Mouse (Mus musculus) liver, embryonic 15.5 days (tissue): ENCODE measurements around the gene Gm17175. TPM values are rescaled to one million over a fixed set of nuclear protein-coding genes. Genes with fewer than 3 reads are reported as not detected.
"Not testable (repeated sequence)": the region's sequence is repeated elsewhere in the genome, so short reads cannot be mapped to it uniquely, and the experiment has no call there.

Experiments
- ATAC-seq: fragments of 200-750 bp; cut with Nextera tagmentation; 2 replicates; pipeline ENCODE4 v1.8.0; 2017; ENCODE audit warnings: moderate number of reproducible peaks, mild to moderate bottlenecking, moderate library complexity; ENCODE audit not compliant: insufficient read depth
- H3K27ac ChIP-seq: fragments of 300-500 bp; sonication (generic); replicated peaks from 2 replicates; pipeline ENCODE4 v1.5.1; 2015; ENCODE audit warnings: mild to moderate bottlenecking, inconsistent platforms
- H3K27me3 ChIP-seq: fragments of 300-500 bp; sonication (generic); 2 replicates; pipeline ENCODE4 v1.6.1; 2015; ENCODE audit warnings: mild to moderate bottlenecking, inconsistent platforms
- H3K36me3 ChIP-seq: fragments of 300-500 bp; sonication (generic); replicated peaks from 2 replicates; pipeline ENCODE4 v1.6.1; 2015; ENCODE audit warnings: moderate library complexity, mild to moderate bottlenecking, inconsistent platforms
- H3K4me1 ChIP-seq: fragments of 300-500 bp; sonication (generic); replicated peaks from 2 replicates; pipeline ENCODE4 v1.6.1; 2015; ENCODE audit warnings: inconsistent platforms
- H3K4me2 ChIP-seq: fragments of 300-500 bp; sonication (generic); 2 replicates; pipeline ENCODE4 v1.6.1; 2015; ENCODE audit warnings: moderate library complexity, mild to moderate bottlenecking, inconsistent platforms
- H3K4me3 ChIP-seq: fragments of 300-500 bp; sonication (generic); replicated peaks from 2 replicates; pipeline ENCODE4 v1.5.1; 2015; ENCODE audit warnings: mild to moderate bottlenecking, inconsistent platforms
- H3K9ac ChIP-seq: fragments of 300-500 bp; sonication (generic); 2 replicates; pipeline ENCODE4 v1.6.1; 2015; ENCODE audit warnings: moderate library complexity, mild to moderate bottlenecking, inconsistent platforms
- H3K9me3 ChIP-seq: fragments of 300-500 bp; sonication (generic); replicated peaks from 2 replicates; pipeline ENCODE4 v1.6.1; 2016; ENCODE audit warnings: inconsistent platforms
- WGBS: fragments of 180-500 bp; shearing (Covaris S2); methylation state at CpG from one replicate; pipeline ENCODE4 v1.1.7; 2015; ENCODE audit warnings: mixed read lengths; ENCODE audit not compliant: insufficient replicate concordance; 5-methylcytosine and 5-hydroxymethylcytosine counted together
- polyA plus RNA-seq: library from polyadenylated mRNA; unstranded; fragments of >200 nt; fragmentation: Nextera tagmentation; extraction: Ambion mirVana; gene quantifications from 2 replicates; pipeline ENCODE4 v1.2.1, GENCODE M21; 2015

Gene Gm17175
- not detected in 2 replicates for polyA plus RNA-seq

GRCm38 (mm10) chr14:51573963-51574362, at the start of gene Gm17175:
Gene Gm17175, minus strand, starts transcription at chr14:51574063.
- H3K4me3 ChIP-seq, H3K27me3 ChIP-seq, H3K27ac ChIP-seq, H3K9ac ChIP-seq, H3K9me3 ChIP-seq, H3K4me2 ChIP-seq, H3K36me3 ChIP-seq, H3K4me1 ChIP-seq, ATAC-seq: not testable (repeated sequence)
- WGBS: 59% methylated on average over 2 of the region's 2 CpGs

GRCm38 (mm10) chr14:51611210-51611609, 37.3 kb upstream of the Gm17175 start, which contains the start of gene Gm17078:
Gene Gm17078, minus strand, starts transcription at chr14:51611310.
- no peaks in the 10 kb centered on the region for H3K4me1 ChIP-seq
- H3K4me3 ChIP-seq: no peak within 1 kb of the TSS
- H3K27me3 ChIP-seq: no peaks in the 10 kb centered on the region
- no peaks in the 10 kb centered on the region for H3K9me3 ChIP-seq
- no peak within 1 kb of the TSS for H3K4me2 ChIP-seq
- H3K36me3 ChIP-seq: no peaks in the 10 kb centered on the region
- no peak for ATAC-seq
- H3K27ac ChIP-seq: no peak within 1 kb of the TSS
- no peak within 1 kb of the TSS for H3K9ac ChIP-seq
- 52% methylated on average over 1 of the region's 1 CpGs for WGBS

DNA sequence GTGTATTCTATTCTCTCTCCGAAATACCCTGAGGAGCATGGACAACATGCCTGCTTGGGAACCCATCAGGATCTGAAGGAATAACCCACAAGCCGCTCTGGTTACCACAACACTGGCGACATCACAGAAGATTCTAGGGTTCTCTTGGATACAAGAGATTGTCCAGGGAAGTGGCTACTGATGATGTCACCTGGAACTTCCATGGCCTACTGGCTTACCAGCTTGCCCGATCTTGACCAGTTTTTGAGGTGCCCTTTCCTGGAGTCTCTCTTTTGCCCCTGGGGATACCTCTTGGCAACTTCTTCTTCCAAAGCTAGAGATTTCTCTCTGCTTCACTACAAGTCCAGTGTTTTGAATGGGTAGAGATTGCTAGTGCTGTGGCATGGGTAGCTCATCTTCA, 18.2 kb upstream of the Gm17175 start, which contains the start of gene Gm17174:
Gene Gm17174 (minus strand): TSS at position 101 of the 400 bp plus-strand sequence.
- not testable (repeated sequence) for H3K27me3 ChIP-seq, H3K4me3 ChIP-seq, ATAC-seq, H3K4me2 ChIP-seq, H3K4me1 ChIP-seq, H3K9me3 ChIP-seq, H3K9ac ChIP-seq, H3K36me3 ChIP-seq, H3K27ac ChIP-seq
- 55% methylated on average over 4 of the region's 4 CpGs for WGBS

GRCm38 (mm10) chr14:51552490-51552889, 21.4 kb downstream of the Gm17175 start, which contains the start of gene Gm5622:
Gene Gm5622, plus strand, starts transcription at chr14:51552790.
- Histone ChIP-seq H3K9ac (no peak within 1 kb of the TSS), H3K36me3 (no peaks in the 10 kb centered on the region), H3K4me2 (no peak within 1 kb of the TSS), H3K9me3 (no peaks in the 10 kb centered on the region), H3K4me1 (no peaks in the 10 kb centered on the region), H3K4me3 (no peak within 1 kb of the TSS), H3K27me3 (no peaks in the 10 kb centered on the region), H3K27ac (no peak within 1 kb of the TSS)
- WGBS: 71% methylated on average over 4 of the region's 4 CpGs
- ATAC-seq: no peak

Other genes with a start within 250 kb of the Gm17175 start
- gene Gm7247, start 212.3 kb downstream of the Gm17175 start, polyA plus RNA-seq: not detected in 2 replicates
- gene Vmn2r88, start 163.2 kb downstream of the Gm17175 start, polyA plus RNA-seq: not detected in 2 replicates
- gene Vmn2r89, start 122.2 kb downstream of the Gm17175 start, polyA plus RNA-seq: not detected in 2 replicates
- 0.09 and 0.13 TPM in 2 replicates for gene Gm5622, start 21.3 kb downstream of the Gm17175 start, polyA plus RNA-seq
- not detected in 2 replicates for gene Gm17174, start 18.1 kb upstream of the Gm17175 start, polyA plus RNA-seq
- not detected in 2 replicates for gene Gm17078, start 37.2 kb upstream of the Gm17175 start, polyA plus RNA-seq
- gene Gm4181, start 61.6 kb upstream of the Gm17175 start, polyA plus RNA-seq: not detected in 2 replicates
- gene Gm17079, start 121.4 kb upstream of the Gm17175 start, polyA plus RNA-seq: not detected in 2 replicates
- not detected in 2 replicates for gene Gm5800, start 143.1 kb upstream of the Gm17175 start, polyA plus RNA-seq
- not detected in 2 replicates for gene Ang4, start 199.5 kb upstream of the Gm17175 start, polyA plus RNA-seq
- not detected in 2 replicates for gene AY358078, start 226.0 kb upstream of the Gm17175 start, polyA plus RNA-seq